Mouse (Mus musculus) brain, embryonic 14.5 days (tissue): ENCODE results near the gene Fance.

Experiments used
- CTCF ChIP-seq: fragments of 200-500 bp; IDR thresholded peaks from 2 replicates; pipeline ENCODE4 v1.5.1; 2012; ENCODE audit warnings: inconsistent platforms, mild to moderate bottlenecking, moderate library complexity, borderline replicate concordance; ENCODE audit not compliant: insufficient read depth, insufficient read length; ENCODE audit errors: extremely low read depth
- POLR2A ChIP-seq: fragments of 200-500 bp; IDR thresholded peaks from 2 replicates; pipeline ENCODE4 v1.6.1; 2012; ENCODE audit warnings: mild to moderate bottlenecking, inconsistent platforms, borderline replicate concordance; ENCODE audit not compliant: poor library complexity, insufficient read depth, insufficient read length, severe bottlenecking; ENCODE audit errors: extremely low read depth

DNA sequence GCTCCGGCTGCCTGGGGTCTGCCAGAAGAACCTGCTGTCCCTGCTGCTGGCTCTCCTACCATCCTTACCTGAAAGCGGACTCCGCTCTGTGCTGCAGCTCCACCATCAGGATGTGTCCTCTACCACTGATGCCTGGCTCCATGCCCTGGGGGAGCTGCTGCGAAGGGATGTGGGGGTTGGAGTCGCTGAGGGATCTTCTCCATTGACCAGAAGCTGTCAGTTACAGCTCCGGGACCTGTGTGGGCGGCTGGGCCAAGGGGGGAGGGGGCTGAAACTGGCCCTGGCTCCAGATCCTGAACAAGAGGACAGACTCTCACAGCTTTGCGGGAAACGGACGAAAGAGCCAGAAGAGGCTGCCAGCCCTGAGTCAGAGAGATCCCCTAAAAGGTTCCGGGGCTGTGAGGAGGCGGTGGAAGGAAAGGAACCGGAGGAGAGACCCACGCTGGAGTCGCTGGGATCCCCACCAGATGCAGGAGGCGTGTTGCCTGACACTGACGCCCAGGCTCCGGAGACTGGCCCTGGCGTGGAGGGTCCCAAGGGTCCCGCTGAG lies 2.4 kb downstream of the Fance start:
- TF ChIP-seq CTCF, result no peak
- no peak for TF ChIP-seq POLR2A
